Mouse (Mus musculus) heart, embryonic 14.5 days (tissue): ENCODE measurements around the gene Tssc4. TPM values are rescaled to one million over a fixed set of nuclear protein-coding genes. Genes with fewer than 3 reads are reported as not detected.

Source experiments
- ATAC-seq: fragments of 200-750 bp; cut with Nextera tagmentation; 2 replicates; pipeline ENCODE4 v1.8.0; 2017; ENCODE audit warnings: low read depth, moderate TSS enrichment; ENCODE audit not compliant: insufficient number of reproducible peaks, insufficient read depth, low FRiP score
- H3K27ac ChIP-seq, 2 experiments: fragments of 200-500 bp in 1 of 2; fragments of 300-500 bp in 1 of 2; sonication (generic) in 1 of 2; replicated peaks in 1 of 2; 2 replicates each; pipeline ENCODE4 v1.5.1; 2012 to 2014; ENCODE audit warnings: low read depth in 2 of 2, low read length in 2 of 2, control low read depth in 1 of 2, mild to moderate bottlenecking in 1 of 2, mixed read lengths in 1 of 2; ENCODE audit not compliant: control insufficient read depth in 1 of 2, insufficient read depth in 1 of 2
- H3K27me3 ChIP-seq: fragments of 300-500 bp; sonication (generic); 2 replicates; pipeline ENCODE4 v1.6.1; 2014; ENCODE audit warnings: mild to moderate bottlenecking, low read length, control low read depth; ENCODE audit not compliant: control insufficient read depth, insufficient read depth
- H3K36me3 ChIP-seq: fragments of 300-500 bp; sonication (generic); 2 replicates; pipeline ENCODE4 v1.6.1; 2014; ENCODE audit warnings: mild to moderate bottlenecking, control low read depth, low read length, mixed read lengths; ENCODE audit not compliant: control insufficient read depth, insufficient read depth
- H3K4me1 ChIP-seq, 2 experiments: fragments of 200-500 bp in 1 of 2; fragments of 300-500 bp in 1 of 2; sonication (generic) in 1 of 2; 2 replicates each; pipeline ENCODE4 v1.6.1; 2012 to 2014; ENCODE audit warnings: low read length in 2 of 2, control low read depth in 1 of 2, mixed read lengths in 1 of 2; ENCODE audit not compliant: control insufficient read depth in 2 of 2, insufficient read depth in 2 of 2
- H3K4me2 ChIP-seq: fragments of 300-500 bp; sonication (generic); 2 replicates; pipeline ENCODE4 v1.6.1; 2014; ENCODE audit warnings: mild to moderate bottlenecking, low read length
- H3K4me3 ChIP-seq, 2 experiments: fragments of 200-500 bp in 1 of 2; fragments of 300-500 bp in 1 of 2; sonication (generic) in 1 of 2; 2 replicates each; pipeline ENCODE4 v1.5.1; 2012 to 2014; ENCODE audit warnings: low read length in 2 of 2, mild to moderate bottlenecking in 2 of 2, control low read depth in 1 of 2, low read depth in 1 of 2, moderate library complexity in 1 of 2; ENCODE audit not compliant: control insufficient read depth in 1 of 2, insufficient read depth in 1 of 2
- H3K9ac ChIP-seq: fragments of 300-500 bp; sonication (generic); 2 replicates; pipeline ENCODE4 v1.6.1; 2014; ENCODE audit warnings: mild to moderate bottlenecking, low read length
- H3K9me3 ChIP-seq: fragments of 300-500 bp; sonication (generic); 2 replicates; pipeline ENCODE4 v1.6.1; 2016; ENCODE audit warnings: low read length, control low read depth; ENCODE audit not compliant: control insufficient read depth
- WGBS: fragments of 180-500 bp; shearing (Covaris S2); extraction: QIAGEN DNeasy Blood & Tissue Kit; methylation state at CpG from one replicate; pipeline ENCODE4 v1.1.7; 2014; 5-methylcytosine and 5-hydroxymethylcytosine counted together
- polyA plus RNA-seq: library from polyadenylated mRNA; unstranded; fragments of >200 nt; fragmentation: Nextera tagmentation; extraction: Ambion mirVana; gene quantifications from 2 replicates; pipeline ENCODE4 v1.2.1, GENCODE M21; 2014

The Tssc4 gene
- polyA plus RNA-seq, 1 experiment from 2014 or later, result 41.1 TPM

DNA sequence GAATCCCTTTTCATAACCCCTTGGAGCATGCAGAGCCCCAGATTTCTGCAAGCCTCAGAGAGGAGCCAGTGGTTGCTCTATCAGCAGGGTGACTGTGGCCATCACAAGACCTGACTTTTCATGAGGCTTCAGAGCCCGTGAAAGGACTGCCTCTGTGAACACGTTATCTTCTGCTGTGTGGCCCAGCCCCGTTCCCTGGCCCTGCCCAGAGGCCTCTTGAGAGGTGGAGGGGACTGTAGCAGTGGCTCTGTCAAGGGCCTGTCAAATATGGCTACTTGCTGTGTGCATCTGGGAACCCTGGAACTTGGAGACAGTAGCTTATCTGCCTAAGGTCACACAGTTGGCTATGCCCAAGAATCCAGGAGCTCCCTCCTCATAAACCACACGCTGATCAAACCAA is 42.7 kb downstream of the Tssc4 start:
- WGBS, result 21% methylated on average over 4 of the region's 4 CpGs
- Histone ChIP-seq H3K36me3 (0 out of 2 replicates have a peak, but pooled peaks cover 6% of the 10 kb centered on the region), H3K4me1 (peaks cover 46 to 55% of the 10 kb centered on the region in 2 experiments), H3K9me3 (peaks cover 8% of the 10 kb centered on the region; the same call in 1 of the 2 replicates), H3K27me3 (peaks cover 12% of the 10 kb centered on the region), H3K4me3 (no peak overlapping the region), H3K4me2 (peak overlapping the region; percentile 86), H3K27ac (peak overlapping the region; percentile 94 to 99), H3K9ac (peak overlapping the region; percentile 92; the same call in 1 of the 2 replicates)
- ATAC-seq, result peak; percentile 56

DNA sequence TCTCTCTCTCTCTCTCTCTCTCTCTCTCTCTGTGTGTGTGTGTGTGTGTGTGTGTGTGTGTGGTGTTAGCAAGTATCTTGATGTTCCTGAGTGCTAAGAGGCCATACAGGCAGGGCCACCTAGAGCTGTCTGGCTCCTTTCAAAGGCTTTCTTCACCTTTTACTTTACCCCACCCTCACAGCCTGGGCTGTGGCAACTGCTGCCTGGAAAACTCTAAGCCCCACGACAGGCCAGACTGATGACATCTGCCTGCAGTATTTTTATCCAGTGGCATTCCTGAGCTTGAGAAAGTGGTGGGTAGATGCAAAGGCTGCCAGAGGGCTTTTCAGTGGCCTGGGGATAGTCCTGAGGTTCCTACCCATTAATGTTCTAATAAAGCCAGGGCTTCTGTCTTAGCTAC is 43.3 kb downstream of the Tssc4 start:
- Histone ChIP-seq H3K36me3 (0 out of 2 replicates have a peak, but pooled peaks cover 8% of the 10 kb centered on the region), H3K4me2 (peak overlapping the region; percentile 44), H3K27ac (peak overlapping the region; percentile 94 to 99), H3K9me3 (peaks cover 8% of the 10 kb centered on the region; the same call in 1 of the 2 replicates), H3K4me1 (peaks cover 45 to 52% of the 10 kb centered on the region in 2 experiments), H3K9ac (peak overlapping the region; percentile 61), H3K27me3 (peaks cover 5% of the 10 kb centered on the region; the same call in 1 of the 2 replicates), H3K4me3 (no peak overlapping the region)
- ATAC-seq, result peak; percentile 84
- 17% methylated on average over 1 of the region's 1 CpGs for WGBS

DNA sequence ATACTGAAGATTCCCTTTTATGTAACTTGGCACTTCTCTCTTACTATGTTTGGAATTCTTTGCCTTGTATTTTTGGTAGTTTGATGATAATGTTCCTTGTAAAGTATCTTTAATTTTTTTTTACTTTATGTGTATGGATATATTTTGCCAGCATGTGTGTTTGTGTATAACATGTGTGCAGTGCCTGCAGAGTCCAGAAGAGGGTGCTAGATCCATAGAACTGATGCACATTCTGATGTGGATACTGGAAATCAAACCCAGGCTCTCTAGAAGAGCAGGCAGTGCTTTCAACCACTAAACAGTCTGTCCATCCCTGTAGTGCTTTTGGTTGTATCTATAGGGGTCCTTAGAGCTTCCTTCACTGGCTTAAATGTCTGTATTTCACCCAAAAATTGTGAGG is 45.7 kb downstream of the Tssc4 start:
- H3K4me1 ChIP-seq, result peaks cover 47 to 59% of the 10 kb centered on the region in 2 experiments

DNA sequence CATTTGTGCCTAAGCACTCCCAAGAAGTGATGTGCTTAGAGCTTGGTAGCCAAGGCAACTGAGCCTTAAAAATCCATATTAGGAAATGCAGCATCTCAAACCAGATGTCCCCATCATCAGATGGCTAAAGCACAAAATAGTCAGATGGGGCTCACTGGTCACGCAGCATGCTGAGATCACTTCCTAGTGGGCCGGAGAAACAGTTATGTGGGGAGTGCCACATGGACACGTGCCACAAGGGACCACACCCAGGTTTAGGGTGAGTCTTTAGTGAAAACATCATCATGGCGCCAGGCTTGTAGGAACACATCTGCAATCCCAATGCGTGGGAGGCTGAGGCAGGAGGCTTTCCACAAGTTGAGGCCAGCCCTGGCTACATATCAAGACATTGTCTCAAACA is 47.5 kb downstream of the Tssc4 start:
- 0 out of 2 replicates have a peak, but pooled peaks cover 5% of the 10 kb centered on the region for H3K36me3 ChIP-seq
- H3K9ac ChIP-seq, result no peak overlapping the region
- H3K27me3 ChIP-seq, result no peaks in the 10 kb centered on the region
- no peak overlapping the region for H3K27ac ChIP-seq
- no peak overlapping the region for H3K4me3 ChIP-seq
- peaks cover 47 to 59% of the 10 kb centered on the region in 2 experiments for H3K4me1 ChIP-seq
- H3K9me3 ChIP-seq, result peaks cover 8% of the 10 kb centered on the region; the same call in 1 of the 2 replicates
- no peak for ATAC-seq
- WGBS, result 85% methylated on average over 5 of the region's 5 CpGs
- H3K4me2 ChIP-seq, result no peak overlapping the region

More for the DNA sequence above, 45.7 kb downstream of the Tssc4 start:
- H3K27ac ChIP-seq, result no peak overlapping the region
- 0 out of 2 replicates have a peak, but pooled peaks cover 8% of the 10 kb centered on the region for H3K36me3 ChIP-seq
- no peak overlapping the region for H3K9ac ChIP-seq
- H3K9me3 ChIP-seq, result peaks cover 8% of the 10 kb centered on the region; the same call in 1 of the 2 replicates
- ATAC-seq, result no peak
- no peaks in the 10 kb centered on the region for H3K27me3 ChIP-seq
- no peak overlapping the region for H3K4me2 ChIP-seq
- H3K4me3 ChIP-seq, result no peak overlapping the region

DNA sequence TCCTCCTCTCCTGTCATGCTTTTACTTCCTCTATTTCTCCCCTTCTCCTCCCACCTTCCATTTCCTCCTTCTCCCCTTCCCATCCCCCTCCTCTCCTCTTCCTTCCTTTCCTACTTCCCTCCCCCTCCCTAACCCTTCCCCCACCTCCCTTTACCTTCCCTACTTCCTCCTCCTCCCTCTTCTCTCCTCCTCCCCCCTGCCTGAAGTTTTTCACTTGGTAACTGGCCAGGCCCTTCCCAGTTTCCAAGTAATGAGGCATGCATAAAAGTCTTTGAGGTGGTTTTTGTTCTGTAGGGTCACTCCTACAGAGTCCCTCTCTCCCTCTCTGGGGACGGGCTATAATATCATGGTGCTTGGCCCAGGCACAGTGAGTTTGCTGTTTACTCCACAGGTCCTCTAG is 50.4 kb downstream of the Tssc4 start:
- H3K9ac ChIP-seq, result no peak overlapping the region

DNA sequence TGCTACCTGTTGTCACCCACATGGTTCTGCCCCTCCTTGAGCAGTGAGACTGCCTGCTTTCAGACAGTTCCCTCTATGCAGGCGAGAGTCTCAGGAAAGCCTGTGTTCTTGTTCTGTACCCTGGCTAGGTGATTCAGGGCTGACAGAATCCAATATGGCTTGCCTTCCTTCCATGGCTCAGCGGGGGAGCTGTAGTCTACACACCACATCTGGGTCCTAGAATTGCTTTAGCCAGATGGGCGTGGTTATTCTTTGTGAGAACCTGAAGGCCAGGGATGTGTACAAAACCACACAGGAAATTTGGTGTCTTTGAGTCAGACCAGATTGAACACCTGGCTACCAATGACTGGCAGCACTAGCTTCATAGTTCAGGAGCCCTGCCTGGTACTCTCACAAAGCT is 50.8 kb downstream of the Tssc4 start:
- Histone ChIP-seq H3K27me3 (no peaks in the 10 kb centered on the region), H3K4me2 (no peak overlapping the region), H3K9me3 (peaks cover 2% of the 10 kb centered on the region; the same call in 1 of the 2 replicates), H3K4me3 (no peak overlapping the region), H3K27ac (peak overlapping the region; percentile 76 to 96), H3K4me1 (peaks cover 64 to 73% of the 10 kb centered on the region in 2 experiments), H3K9ac (no peak overlapping the region), H3K36me3 (0 out of 2 replicates have a peak, but pooled peaks cover 5% of the 10 kb centered on the region)
- ATAC-seq, result no peak
- 80% methylated on average over 3 of the region's 3 CpGs for WGBS

More for the DNA sequence above, 50.4 kb downstream of the Tssc4 start:
- Histone ChIP-seq H3K27me3 (no peaks in the 10 kb centered on the region), H3K4me3 (no peak overlapping the region), H3K36me3 (0 out of 2 replicates have a peak, but pooled peaks cover 5% of the 10 kb centered on the region), H3K4me2 (no peak overlapping the region), H3K4me1 (peaks cover 60 to 69% of the 10 kb centered on the region in 2 experiments), H3K27ac (peak overlapping the region; percentile 76 to 96), H3K9me3 (peaks cover 5% of the 10 kb centered on the region; the same call in 1 of the 2 replicates)
- 56% methylated on average over 1 of the region's 1 CpGs for WGBS
- ATAC-seq, result no peak
